Mouse (Mus musculus) embryonic facial prominence, embryonic 15.5 days (tissue): ENCODE measurements around the gene Fads2. TPM values are rescaled to one million over a fixed set of nuclear protein-coding genes. Genes with fewer than 3 reads are reported as not detected.
"Not testable (repeated sequence)": the region's sequence is repeated elsewhere in the genome, so short reads cannot be mapped to it uniquely, and the experiment has no call there.

Experiments
- ATAC-seq: fragments of 200-750 bp; cut with Nextera tagmentation; 2 replicates; pipeline ENCODE4 v1.8.0; 2017; ENCODE audit warnings: low read depth, moderate TSS enrichment; ENCODE audit not compliant: insufficient number of reproducible peaks, low FRiP score, low TSS enrichment
- H3K27ac ChIP-seq: fragments of 300-500 bp; sonication (generic); replicated peaks from 2 replicates; pipeline ENCODE4 v1.5.1; 2015; ENCODE audit warnings: mild to moderate bottlenecking, inconsistent platforms
- H3K27me3 ChIP-seq: fragments of 300-500 bp; sonication (generic); 2 replicates; pipeline ENCODE4 v1.6.1; 2015; ENCODE audit warnings: inconsistent platforms
- H3K36me3 ChIP-seq: fragments of 300-500 bp; sonication (generic); 2 replicates; pipeline ENCODE4 v1.6.1; 2015; ENCODE audit warnings: mild to moderate bottlenecking, inconsistent platforms
- H3K4me1 ChIP-seq: fragments of 300-500 bp; sonication (generic); 2 replicates; pipeline ENCODE4 v1.6.1; 2015; ENCODE audit warnings: inconsistent platforms
- H3K4me2 ChIP-seq: fragments of 300-500 bp; sonication (generic); replicated peaks from 2 replicates; pipeline ENCODE4 v1.6.1; 2015; ENCODE audit warnings: mild to moderate bottlenecking, inconsistent platforms
- H3K4me3 ChIP-seq: fragments of 300-500 bp; sonication (generic); replicated peaks from 2 replicates; pipeline ENCODE4 v1.5.1; 2015; ENCODE audit warnings: mild to moderate bottlenecking, inconsistent platforms
- H3K9ac ChIP-seq: fragments of 300-500 bp; sonication (generic); 2 replicates; pipeline ENCODE4 v1.6.1; 2015; ENCODE audit warnings: inconsistent platforms
- H3K9me3 ChIP-seq: fragments of 300-500 bp; sonication (generic); replicated peaks from 2 replicates; pipeline ENCODE4 v1.6.1; 2016; ENCODE audit warnings: inconsistent platforms
- WGBS: fragments of 180-500 bp; shearing (Covaris S2); methylation state at CpG from one replicate; pipeline ENCODE4 v1.1.7; 2015; 5-methylcytosine and 5-hydroxymethylcytosine counted together
- polyA plus RNA-seq: library from polyadenylated mRNA; unstranded; fragments of >200 nt; fragmentation: Nextera tagmentation; extraction: Ambion mirVana; gene quantifications from 2 replicates; pipeline ENCODE4 v1.2.1, GENCODE M21; 2015

Fads2 gene
- polyA plus RNA-seq: 59.4 and 61.3 TPM in 2 replicates

- WGBS: under 1% methylated on average over 56 of the region's 57 CpGs
- H3K36me3 ChIP-seq: no peaks in the 10 kb centered on the region; the same call in 1 of the 2 replicates
- H3K9ac ChIP-seq: peak within 1 kb of the TSS; percentile 59
- peak within 1 kb of the TSS; percentile 77 for H3K4me3 ChIP-seq
- peaks cover 39% of the 10 kb centered on the region for H3K4me1 ChIP-seq
- ATAC-seq: peak; percentile 94
- peak within 1 kb of the TSS; percentile 74 for H3K4me2 ChIP-seq
- no peaks in the 10 kb centered on the region for H3K27me3 ChIP-seq
- H3K27ac ChIP-seq: peak within 1 kb of the TSS; percentile 89
- H3K9me3 ChIP-seq: no peaks in the 10 kb centered on the region
Observed at GRCm38 (mm10) chr19:10101341-10102053, at the start of gene Fads2. Gene Fads2, minus strand, starts transcription at chr19:10101746.

GRCm38 (mm10) chr19:10149189-10149588, 47.6 kb upstream of the Fads2 start:
- Histone ChIP-seq H3K27ac (no peak overlapping the region), H3K27me3 (no peaks in the 10 kb centered on the region), H3K9ac (no peak overlapping the region), H3K9me3 (no peaks in the 10 kb centered on the region), H3K36me3 (no peaks in the 10 kb centered on the region), H3K4me1 (no peaks in the 10 kb centered on the region), H3K4me3 (no peak overlapping the region), H3K4me2 (no peak overlapping the region)
- no peak for ATAC-seq
- WGBS: 51% methylated on average over 3 of the region's 3 CpGs

- Histone ChIP-seq H3K9me3 (no peaks in the 10 kb centered on the region), H3K27ac (no peak overlapping the region), H3K4me1 (no peaks in the 10 kb centered on the region), H3K36me3 (no peaks in the 10 kb centered on the region), H3K27me3 (no peaks in the 10 kb centered on the region), H3K4me2 (no peak overlapping the region), H3K9ac (no peak overlapping the region), H3K4me3 (no peak overlapping the region)
- ATAC-seq: no peak
- 82% methylated on average over 6 of the region's 6 CpGs for WGBS
Observed at GRCm38 (mm10) chr19:10148555-10148954, 47.0 kb upstream of the Fads2 start.

GRCm38 (mm10) chr19:10144464-10144863, 42.9 kb upstream of the Fads2 start:
- WGBS: 36% methylated on average over 4 of the region's 4 CpGs
- no peak for ATAC-seq
- H3K27ac ChIP-seq: no peak overlapping the region
- H3K36me3 ChIP-seq: no peaks in the 10 kb centered on the region
- no peaks in the 10 kb centered on the region for H3K4me1 ChIP-seq
- no peak overlapping the region for H3K4me3 ChIP-seq
- no peak overlapping the region for H3K4me2 ChIP-seq
- no peaks in the 10 kb centered on the region for H3K27me3 ChIP-seq
- no peaks in the 10 kb centered on the region for H3K9me3 ChIP-seq
- H3K9ac ChIP-seq: no peak overlapping the region

GRCm38 (mm10) chr19:10143667-10144066, 42.1 kb upstream of the Fads2 start:
- Histone ChIP-seq H3K36me3 (no peaks in the 10 kb centered on the region), H3K4me3 (no peak overlapping the region), H3K27me3 (no peaks in the 10 kb centered on the region), H3K27ac (no peak overlapping the region), H3K4me1 (no peaks in the 10 kb centered on the region), H3K9ac (no peak overlapping the region), H3K4me2 (no peak overlapping the region), H3K9me3 (no peaks in the 10 kb centered on the region)
- ATAC-seq: no peak
- WGBS: 57% methylated on average over 2 of the region's 2 CpGs

DNA sequence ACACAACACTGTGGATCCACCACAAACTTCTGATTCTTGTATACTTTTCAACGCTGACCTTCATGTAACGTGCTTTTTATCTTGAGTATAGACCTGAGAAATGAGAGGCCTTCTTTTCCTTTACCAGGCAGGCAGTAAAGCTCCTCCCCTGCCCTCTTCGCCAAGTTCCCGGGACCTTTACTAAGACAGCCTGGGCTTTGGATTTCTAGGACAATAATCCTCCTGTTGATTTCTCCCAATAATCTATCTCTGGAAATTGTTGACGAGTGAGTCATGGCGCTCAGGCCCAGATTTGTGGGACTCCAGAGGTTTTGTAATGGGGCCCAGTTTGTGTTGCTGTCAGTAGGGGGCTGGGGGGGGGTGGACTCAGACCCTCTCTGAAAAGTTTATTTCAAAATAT, 38.2 kb upstream of the Fads2 start:
- H3K27me3 ChIP-seq: no peaks in the 10 kb centered on the region
- no peaks in the 10 kb centered on the region for H3K4me1 ChIP-seq
- H3K9ac ChIP-seq: no peak overlapping the region
- H3K4me3 ChIP-seq: no peak overlapping the region
- no peaks in the 10 kb centered on the region for H3K36me3 ChIP-seq
- H3K27ac ChIP-seq: no peak overlapping the region
- WGBS: 79% methylated on average over 6 of the region's 6 CpGs
- no peaks in the 10 kb centered on the region for H3K9me3 ChIP-seq
- H3K4me2 ChIP-seq: no peak overlapping the region
- ATAC-seq: no peak

DNA sequence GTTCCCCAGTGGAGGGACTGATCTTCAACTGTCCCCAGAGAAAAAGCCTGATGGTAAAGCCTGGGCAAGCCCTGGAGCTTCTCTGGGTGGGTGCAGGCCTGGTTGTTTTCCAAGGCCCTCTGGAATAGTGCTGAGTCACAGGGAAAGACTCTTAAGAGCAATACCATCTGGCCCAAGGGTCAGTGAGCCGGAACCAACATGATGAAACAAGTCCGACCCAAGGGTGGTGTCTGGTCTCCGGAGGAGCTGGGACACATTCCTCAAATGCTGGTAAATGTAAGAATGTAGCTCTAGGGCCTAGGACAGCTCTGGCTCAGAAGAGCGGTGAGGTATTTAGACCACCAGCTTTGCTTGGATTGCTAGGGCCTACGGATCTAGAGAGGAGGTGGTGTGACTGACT, 35.9 kb upstream of the Fads2 start:
- H3K27me3 ChIP-seq: no peaks in the 10 kb centered on the region
- no peak overlapping the region for H3K4me3 ChIP-seq
- H3K4me2 ChIP-seq: no peak overlapping the region
- no peak overlapping the region for H3K27ac ChIP-seq
- WGBS: 54% methylated on average over 5 of the region's 5 CpGs
- ATAC-seq: no peak
- no peak overlapping the region for H3K9ac ChIP-seq
- H3K9me3 ChIP-seq: no peaks in the 10 kb centered on the region
- H3K36me3 ChIP-seq: no peaks in the 10 kb centered on the region
- no peaks in the 10 kb centered on the region for H3K4me1 ChIP-seq

- H3K4me2 ChIP-seq: no peak overlapping the region
- no peak overlapping the region for H3K4me3 ChIP-seq
- ATAC-seq: no peak
- H3K9me3 ChIP-seq: no peaks in the 10 kb centered on the region
- H3K27ac ChIP-seq: no peak overlapping the region
- no peaks in the 10 kb centered on the region for H3K36me3 ChIP-seq
- no peak overlapping the region for H3K9ac ChIP-seq
- H3K27me3 ChIP-seq: no peaks in the 10 kb centered on the region
- H3K4me1 ChIP-seq: no peaks in the 10 kb centered on the region
- 45% methylated on average over 2 of the region's 2 CpGs for WGBS
Observed at GRCm38 (mm10) chr19:10134692-10135091, 33.1 kb upstream of the Fads2 start.

GRCm38 (mm10) chr19:10129547-10129946, 28.0 kb upstream of the Fads2 start:
- H3K27me3 ChIP-seq, H3K27ac ChIP-seq, H3K36me3 ChIP-seq, H3K4me1 ChIP-seq, H3K4me2 ChIP-seq, H3K4me3 ChIP-seq, H3K9me3 ChIP-seq, ATAC-seq, H3K9ac ChIP-seq: not testable (repeated sequence)
- WGBS: 67% methylated on average over 7 of the region's 7 CpGs

GRCm38 (mm10) chr19:10126479-10127250, 25.1 kb upstream of the Fads2 start:
- no peak overlapping the region for H3K9ac ChIP-seq
- no peaks in the 10 kb centered on the region for H3K4me1 ChIP-seq
- 53% methylated on average over 5 of the region's 5 CpGs for WGBS
- no peaks in the 10 kb centered on the region for H3K27me3 ChIP-seq
- H3K4me2 ChIP-seq: no peak overlapping the region
- no peaks in the 10 kb centered on the region for H3K9me3 ChIP-seq
- no peaks in the 10 kb centered on the region for H3K36me3 ChIP-seq
- no peak overlapping the region for H3K4me3 ChIP-seq
- no peak for ATAC-seq
- H3K27ac ChIP-seq: no peak overlapping the region

DNA sequence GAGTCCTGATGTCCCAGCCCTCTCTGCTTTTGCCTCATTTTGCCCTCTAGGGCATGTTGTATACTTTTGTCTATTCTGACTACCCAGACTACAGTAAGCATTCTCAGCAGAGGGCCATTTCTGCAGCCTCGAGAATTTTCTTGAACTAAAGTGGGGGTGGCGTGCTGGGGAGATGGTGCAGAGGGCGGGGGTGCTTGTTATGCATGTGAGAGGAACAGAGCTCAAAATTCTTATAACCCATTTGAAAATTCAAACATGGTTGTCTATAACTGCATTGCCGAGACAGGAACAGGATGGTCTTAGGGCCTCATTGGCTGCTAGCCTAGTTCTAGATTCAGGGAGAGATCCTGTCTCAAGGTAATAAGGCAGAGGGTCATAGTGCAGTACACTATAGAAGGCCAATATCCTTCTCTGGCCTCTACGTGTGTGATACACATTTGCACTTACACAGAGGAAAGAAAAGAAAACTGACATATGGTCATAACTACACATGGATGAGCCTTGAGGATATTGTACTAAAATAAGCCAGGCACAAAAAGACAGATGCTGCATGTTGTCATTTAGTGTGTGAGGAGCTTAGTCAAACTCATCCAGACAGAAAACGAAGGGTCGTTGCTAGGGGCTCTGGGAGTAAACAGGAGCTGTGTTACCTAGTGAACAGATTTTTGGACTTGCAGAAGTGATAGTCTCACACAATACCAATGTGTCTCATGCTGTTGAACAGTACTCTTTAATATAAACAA, 22.5 kb upstream of the Fads2 start:
- WGBS: 74% methylated on average over 7 of the region's 7 CpGs
- H3K36me3 ChIP-seq: no peaks in the 10 kb centered on the region
- no peak overlapping the region for H3K4me2 ChIP-seq
- H3K4me3 ChIP-seq: no peak overlapping the region
- H3K27ac ChIP-seq: no peak overlapping the region
- H3K27me3 ChIP-seq: no peaks in the 10 kb centered on the region
- ATAC-seq: no peak
- no peaks in the 10 kb centered on the region for H3K9me3 ChIP-seq
- H3K9ac ChIP-seq: no peak overlapping the region
- no peaks in the 10 kb centered on the region for H3K4me1 ChIP-seq
